Mouse (Mus musculus): Measurements from ENCODE around the gene Olfr1447.

Gene Olfr1447

DNA sequence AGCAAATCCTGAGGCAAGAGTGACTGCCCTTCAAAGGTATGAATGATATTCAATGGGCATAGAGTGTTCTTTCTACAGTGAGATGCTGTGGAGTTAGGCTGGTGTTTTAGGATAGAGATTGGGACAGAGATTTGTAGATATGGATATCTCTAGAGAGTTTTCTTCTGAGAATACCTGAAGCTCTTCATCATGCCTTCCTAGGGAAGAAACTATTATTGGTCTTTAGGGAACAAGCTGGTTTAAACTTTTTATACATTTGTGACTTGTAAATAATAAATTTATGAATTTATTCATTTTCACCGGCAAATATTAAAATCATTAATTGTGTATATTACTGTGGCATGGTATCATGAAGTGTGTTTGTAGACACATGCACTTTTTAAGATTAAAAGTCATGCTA, at the start of gene Olfr1447:
TSS of gene Olfr1447 (minus strand) at position 101 of the 400 bp plus-strand sequence.
- no peak for DNase-seq (ENCODE audit: low read depth, low spot score)

- no peak for DNase-seq (ENCODE audit: low read depth, low spot score)
Observed at GRCm38 (mm10) chr19:12949958-12950357, 46.4 kb upstream of the Olfr1447 start, which contains the start of gene Olfr1450. Gene Olfr1450 (plus strand): TSS chr19:12950258.

- DNase-seq (ENCODE audit: low read depth, low spot score) = no peak
Observed at GRCm38 (mm10) chr19:12930540-12930939, 27.0 kb upstream of the Olfr1447 start, which contains the start of gene Olfr1449. Gene Olfr1449 (plus strand): TSS chr19:12930840.

DNA sequence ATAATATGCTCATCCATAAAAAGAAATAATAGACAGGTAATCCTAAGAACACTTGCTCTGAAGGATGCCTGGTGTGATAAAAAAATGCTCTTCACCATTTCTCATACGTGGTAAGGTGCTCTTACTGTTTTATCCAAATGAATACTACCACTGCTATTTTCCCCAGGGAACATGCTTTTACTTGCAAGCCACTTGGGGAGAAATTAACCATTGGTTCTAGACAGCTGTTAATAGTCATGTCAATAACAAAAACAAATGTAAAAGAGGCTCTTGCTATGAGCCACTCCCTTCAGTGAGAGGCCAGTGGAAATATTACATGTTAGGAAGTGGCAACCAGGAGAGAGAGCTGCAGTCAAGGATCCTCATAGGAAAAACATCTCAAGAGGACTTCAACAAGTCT, 20.8 kb upstream of the Olfr1447 start, which contains the start of gene Olfr1448:
TSS of gene Olfr1448 (minus strand) at position 101 of the 400 bp plus-strand sequence.
- no peak for DNase-seq (ENCODE audit: low read depth, low spot score)

- no peak for DNase-seq (ENCODE audit: low read depth, low spot score)
Observed at GRCm38 (mm10) chr19:12893424-12893823, 10.1 kb downstream of the Olfr1447 start, which contains the start of gene Olfr1446. Gene Olfr1446 (minus strand): TSS chr19:12893524.

DNA sequence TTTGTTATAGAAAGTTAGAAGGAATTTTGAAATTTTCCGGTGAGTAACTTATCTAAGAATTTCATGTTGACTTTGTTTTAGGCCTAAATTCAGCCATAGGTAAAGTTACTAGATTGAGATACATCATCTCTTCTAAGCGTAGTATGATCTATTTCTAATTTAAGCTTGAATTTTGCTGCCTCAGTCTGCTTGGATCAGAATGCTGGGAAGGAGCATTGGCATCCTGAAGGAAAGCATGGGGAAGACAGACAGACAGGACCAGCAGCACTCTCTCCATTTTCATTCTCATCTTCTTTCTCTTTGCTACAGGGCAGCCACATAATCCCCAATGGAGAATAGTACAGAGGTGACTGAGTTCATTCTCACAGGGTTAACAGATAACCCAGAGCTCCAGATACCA, 20.0 kb downstream of the Olfr1447 start, which contains the start of gene Olfr1445:
TSS of gene Olfr1445 (plus strand) at position 301 of the 400 bp plus-strand sequence.
- DNase-seq (ENCODE audit: low read depth, low spot score) = no peak

DNA sequence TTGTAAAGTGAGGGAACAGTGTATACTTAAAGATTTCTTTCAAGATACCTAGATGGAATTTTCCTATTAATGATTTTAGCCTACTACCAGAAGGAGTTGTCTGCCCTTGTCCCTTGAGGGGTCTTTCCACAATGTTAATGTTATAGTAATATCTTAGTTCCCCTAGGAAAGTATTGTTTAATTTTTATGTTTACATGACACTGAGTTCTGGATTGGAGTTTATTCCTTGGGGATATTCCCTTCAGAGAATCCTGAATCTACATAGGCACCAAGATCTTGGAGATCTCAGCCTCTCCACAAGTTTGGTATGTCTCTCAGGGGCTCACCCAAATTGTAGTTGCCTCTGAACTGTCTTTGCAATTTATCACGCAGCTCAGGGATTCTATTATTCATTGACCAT, 46.6 kb downstream of the Olfr1447 start, which contains the start of gene Olfr1444:
TSS of gene Olfr1444 (plus strand) at position 301 of the 400 bp plus-strand sequence.
- no peak for DNase-seq (ENCODE audit: low read depth, low spot score)

Measured in telencephalon, adult 2 months (tissue).